Mouse (Mus musculus) neural tube, embryonic 11.5 days (tissue): Measurements from ENCODE around the gene Olfr1133. TPM values are rescaled to one million over a fixed set of nuclear protein-coding genes. Genes with fewer than 3 reads are reported as not detected.

ENCODE experiments used
- polyA plus RNA-seq: library from polyadenylated mRNA; unstranded; fragments of >200 nt; fragmentation: Nextera tagmentation; extraction: Ambion mirVana; gene quantifications from 2 replicates; pipeline ENCODE4 v1.2.1, GENCODE M21; 2014

Gene Olfr1133
- polyA plus RNA-seq, 1 experiment from 2014 or later = not detected

Other genes starting within 250 kb of the Olfr1133 start
- gene Olfr1123, start 230.7 kb downstream of the Olfr1133 start, polyA plus RNA-seq = not detected in 2 replicates
- not detected in 2 replicates for gene Olfr1124, start 217.1 kb downstream of the Olfr1133 start, polyA plus RNA-seq
- gene Olfr1126, start 193.4 kb downstream of the Olfr1133 start, polyA plus RNA-seq = not detected in 2 replicates
- not detected in 2 replicates for gene Pramel7, start 150.3 kb downstream of the Olfr1133 start, polyA plus RNA-seq
- gene Pramel6, start 140.8 kb downstream of the Olfr1133 start, polyA plus RNA-seq = not detected in 2 replicates
- not detected in 2 replicates for gene Olfr153, start 115.6 kb downstream of the Olfr1133 start, polyA plus RNA-seq
- gene Olfr1128, start 101.8 kb downstream of the Olfr1133 start, polyA plus RNA-seq = not detected in 2 replicates
- gene Olfr1129, start 73.5 kb downstream of the Olfr1133 start, polyA plus RNA-seq = not detected in 2 replicates
- not detected in 2 replicates for gene Olfr1130, start 41.2 kb downstream of the Olfr1133 start, polyA plus RNA-seq
- not detected in 2 replicates for gene Olfr1131, start 20.3 kb downstream of the Olfr1133 start, polyA plus RNA-seq
- gene Olfr1132, start 9.8 kb downstream of the Olfr1133 start, polyA plus RNA-seq = not detected in 2 replicates
- not detected in 2 replicates for gene Olfr1134, start 11.1 kb upstream of the Olfr1133 start, polyA plus RNA-seq
- gene Olfr1135, start 26.3 kb upstream of the Olfr1133 start, polyA plus RNA-seq = not detected in 2 replicates
- gene Olfr1136, start 46.6 kb upstream of the Olfr1133 start, polyA plus RNA-seq = not detected in 2 replicates
- not detected in 2 replicates for gene Olfr1137, start 65.8 kb upstream of the Olfr1133 start, polyA plus RNA-seq
- not detected in 2 replicates for gene Olfr1138, start 92.6 kb upstream of the Olfr1133 start, polyA plus RNA-seq
- gene Olfr1140, start 96.4 kb upstream of the Olfr1133 start, polyA plus RNA-seq = not detected in 2 replicates
- gene Olfr1141, start 106.6 kb upstream of the Olfr1133 start, polyA plus RNA-seq = not detected in 2 replicates
- gene Olfr152, start 132.1 kb upstream of the Olfr1133 start, polyA plus RNA-seq = not detected in 2 replicates
- gene Olfr1143, start 153.2 kb upstream of the Olfr1133 start, polyA plus RNA-seq = not detected in 2 replicates
- not detected in 2 replicates for gene Olfr1145, start 162.4 kb upstream of the Olfr1133 start, polyA plus RNA-seq
- gene Olfr1148, start 183.2 kb upstream of the Olfr1133 start, polyA plus RNA-seq = not detected in 2 replicates
- gene Olfr1150-ps1, start 196.6 kb upstream of the Olfr1133 start, polyA plus RNA-seq = not detected in 2 replicates
- not detected in 2 replicates for gene Olfr1151, start 208.5 kb upstream of the Olfr1133 start, polyA plus RNA-seq
- not detected in 2 replicates for gene Olfr1152, start 219.1 kb upstream of the Olfr1133 start, polyA plus RNA-seq
- gene Olfr1153, start 247.6 kb upstream of the Olfr1133 start, polyA plus RNA-seq = not detected in 2 replicates